Mouse (Mus musculus) heart, postnatal 0 days (tissue): ENCODE measurements at regions not wholly inside any gene's neighbourhood (a gene's known extent, or its start where the extent isn't known, plus 50 kb on each side); places are given as distances from the start of the nearest gene placed in this dataset.
A peak's percentile ranks its signal among the peaks of the same experiment; 100 is the strongest.

ENCODE experiments used
- ATAC-seq: fragments of 200-750 bp; cut with Nextera tagmentation; 2 replicates; pipeline ENCODE4 v1.8.0; 2017; ENCODE audit warnings: low read depth, moderate number of reproducible peaks, moderate library complexity; ENCODE audit not compliant: insufficient read depth
- DNase-seq: peaks from one replicate; pipeline ENCODE4 v3.0.0-alpha.2; 2016; ENCODE audit warnings: low spot score
- H3K27ac ChIP-seq: fragments of 300-500 bp; sonication (generic); 2 replicates; pipeline ENCODE4 v1.5.1; 2014; ENCODE audit warnings: low read depth, mild to moderate bottlenecking
- H3K27me3 ChIP-seq: fragments of 300-500 bp; sonication (generic); 2 replicates; pipeline ENCODE4 v1.6.1; 2014; ENCODE audit warnings: low read length, mixed read lengths; ENCODE audit not compliant: control insufficient read depth, insufficient read depth
- H3K36me3 ChIP-seq: fragments of 300-500 bp; sonication (generic); replicated peaks from 2 replicates; pipeline ENCODE4 v1.6.1; 2014; ENCODE audit warnings: low read length, mixed read lengths; ENCODE audit not compliant: control insufficient read depth, insufficient read depth
- H3K4me1 ChIP-seq: fragments of 300-500 bp; sonication (generic); 2 replicates; pipeline ENCODE4 v1.6.1; 2014; ENCODE audit warnings: antibody characterized with exemption; ENCODE audit not compliant: control insufficient read depth, insufficient read depth
- H3K4me2 ChIP-seq: fragments of 300-500 bp; sonication (generic); 2 replicates; pipeline ENCODE4 v1.6.1; 2014; ENCODE audit warnings: low read depth, mild to moderate bottlenecking, low read length, moderate library complexity
- H3K4me3 ChIP-seq: fragments of 300-500 bp; sonication (generic); 2 replicates; pipeline ENCODE4 v1.5.1; 2014; ENCODE audit warnings: low read depth, low read length
- H3K9ac ChIP-seq: fragments of 300-500 bp; sonication (generic); replicated peaks from 2 replicates; pipeline ENCODE4 v1.6.1; 2014; ENCODE audit warnings: low read depth, low read length, mixed read lengths
- H3K9me3 ChIP-seq: fragments of 300-500 bp; sonication (generic); replicated peaks from 2 replicates; pipeline ENCODE4 v1.6.1; 2016; ENCODE audit warnings: low read length; ENCODE audit not compliant: control insufficient read depth
- CTCF ChIP-seq: IDR thresholded peaks from 2 replicates; pipeline ENCODE4 v1.5.1; 2016; ENCODE audit warnings: antibody characterized with exemption, control low read depth, low read depth
- EP300 ChIP-seq: IDR thresholded peaks from 2 replicates; pipeline ENCODE4 v1.6.1; 2016; ENCODE audit warnings: antibody characterized with exemption, low read depth
- WGBS: fragments of 180-500 bp; shearing (Covaris S2); extraction: QIAGEN DNeasy Blood & Tissue Kit; methylation state at CpG from one replicate; pipeline ENCODE4 v1.1.7; 2014; 5-methylcytosine and 5-hydroxymethylcytosine counted together

GRCm38 (mm10) chr19:21037448-21038077, 83.6 kb upstream of the Tmc1 start:
- WGBS, result 38% methylated on average over 10 of the region's 10 CpGs
- H3K36me3 ChIP-seq, result no peaks in the 10 kb centered on the region
- TF ChIP-seq CTCF, result peak; percentile 68
- TF ChIP-seq EP300, result no peak
- no peak overlapping the region; the same call in 1 of the 2 replicates for H3K4me2 ChIP-seq
- H3K4me1 ChIP-seq, result 0 out of 2 replicates have a peak, but pooled peaks cover 5% of the 10 kb centered on the region
- DNase-seq (peak; percentile 50), ATAC-seq (0 out of 2 replicates have a peak, but pooled peaks have one; percentile 17)
- H3K27ac ChIP-seq, result no peak overlapping the region
- H3K9ac ChIP-seq, result no peak overlapping the region
- no peaks in the 10 kb centered on the region for H3K9me3 ChIP-seq
- no peaks in the 10 kb centered on the region for H3K27me3 ChIP-seq
- H3K4me3 ChIP-seq, result no peak overlapping the region

GRCm38 (mm10) chr19:21036507-21037425, 82.8 kb upstream of the Tmc1 start:
- H3K9ac ChIP-seq, result no peak overlapping the region
- no peaks in the 10 kb centered on the region for H3K9me3 ChIP-seq
- H3K27me3 ChIP-seq, result no peaks in the 10 kb centered on the region
- WGBS, result 43% methylated on average over 14 of the region's 14 CpGs
- TF ChIP-seq EP300 (no peak), CTCF (no peak)
- H3K27ac ChIP-seq, result peak overlapping the region; percentile 65
- DNase-seq, result peak; percentile 49
- peak overlapping the region; percentile 41 for H3K4me2 ChIP-seq
- H3K4me1 ChIP-seq, result 0 out of 2 replicates have a peak, but pooled peaks cover 5% of the 10 kb centered on the region
- peak overlapping the region; percentile 14; the same call in 1 of the 2 replicates for H3K4me3 ChIP-seq
- peak; percentile 49 for ATAC-seq
- no peaks in the 10 kb centered on the region for H3K36me3 ChIP-seq

DNA sequence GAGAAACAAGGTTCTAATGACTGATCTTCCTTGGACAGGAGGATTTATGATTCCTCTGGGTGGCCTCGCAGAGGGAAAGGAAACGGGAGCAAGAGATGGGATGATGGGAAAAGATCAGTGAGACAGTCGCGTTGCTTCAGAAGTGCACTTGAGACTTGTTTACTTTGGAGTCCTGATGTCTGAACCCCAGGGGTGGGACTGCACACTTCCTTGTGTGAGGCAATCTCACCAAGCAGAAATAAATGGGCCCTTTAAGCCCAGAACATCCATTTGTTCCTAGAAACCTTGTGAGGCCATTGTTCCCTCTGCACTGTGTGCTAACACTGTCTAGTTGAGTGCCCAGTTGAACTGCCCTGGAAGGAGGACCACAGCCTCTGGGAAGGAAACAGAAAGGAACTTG, 81.5 kb upstream of the Tmc1 start:
- 62% methylated on average over 4 of the region's 4 CpGs for WGBS
- no peak overlapping the region for H3K4me3 ChIP-seq
- DNase-seq, result no peak

GRCm38 (mm10) chr19:21033991-21034390, 80.0 kb upstream of the Tmc1 start:
- Histone ChIP-seq H3K9me3 (no peaks in the 10 kb centered on the region), H3K27ac (no peak overlapping the region), H3K4me3 (no peak overlapping the region), H3K9ac (no peak overlapping the region), H3K36me3 (no peaks in the 10 kb centered on the region), H3K4me1 (0 out of 2 replicates have a peak, but pooled peaks cover 5% of the 10 kb centered on the region), H3K4me2 (no peak overlapping the region), H3K27me3 (no peaks in the 10 kb centered on the region)
- 73% methylated on average over 3 of the region's 3 CpGs for WGBS
- ATAC-seq (no peak), DNase-seq (no peak)
- TF ChIP-seq CTCF (no peak), EP300 (no peak)

More for the DNA sequence above, 81.5 kb upstream of the Tmc1 start:
- Histone ChIP-seq H3K27me3 (no peaks in the 10 kb centered on the region), H3K27ac (no peak overlapping the region), H3K4me1 (0 out of 2 replicates have a peak, but pooled peaks cover 5% of the 10 kb centered on the region), H3K9ac (no peak overlapping the region), H3K4me2 (no peak overlapping the region), H3K9me3 (no peaks in the 10 kb centered on the region), H3K36me3 (no peaks in the 10 kb centered on the region)
- TF ChIP-seq CTCF (no peak), EP300 (no peak)
- ATAC-seq, result no peak

GRCm38 (mm10) chr19:21032558-21032957, 78.6 kb upstream of the Tmc1 start:
- Histone ChIP-seq H3K27me3 (no peaks in the 10 kb centered on the region), H3K9me3 (no peaks in the 10 kb centered on the region), H3K4me3 (no peak overlapping the region), H3K9ac (no peak overlapping the region), H3K4me1 (0 out of 2 replicates have a peak, but pooled peaks cover 5% of the 10 kb centered on the region), H3K36me3 (no peaks in the 10 kb centered on the region), H3K27ac (no peak overlapping the region), H3K4me2 (no peak overlapping the region)
- 45% methylated on average over 2 of the region's 2 CpGs for WGBS
- ATAC-seq (no peak), DNase-seq (no peak)
- TF ChIP-seq EP300 (no peak), CTCF (no peak)
